Mouse (Mus musculus) right cerebral cortex, postnatal 36 days (tissue): ENCODE data around the gene Capn12.
"Not testable (repeated sequence)": the region's sequence is repeated elsewhere in the genome, so short reads cannot be mapped to it uniquely, and the experiment has no call there.

Experiments used
- DNase-seq, 2 experiments: peaks; one replicate each; pipeline ENCODE4 v3.0.0; 2022; ENCODE audit warnings: low spot score in 2 of 2, mixed read lengths in 1 of 2

Capn12 gene

GRCm38 (mm10) chr7:28881199-28881598 lies at the start of gene Capn12:
Gene Capn12 (plus strand): TSS chr7:28881422.
- no peak for DNase-seq

DNA sequence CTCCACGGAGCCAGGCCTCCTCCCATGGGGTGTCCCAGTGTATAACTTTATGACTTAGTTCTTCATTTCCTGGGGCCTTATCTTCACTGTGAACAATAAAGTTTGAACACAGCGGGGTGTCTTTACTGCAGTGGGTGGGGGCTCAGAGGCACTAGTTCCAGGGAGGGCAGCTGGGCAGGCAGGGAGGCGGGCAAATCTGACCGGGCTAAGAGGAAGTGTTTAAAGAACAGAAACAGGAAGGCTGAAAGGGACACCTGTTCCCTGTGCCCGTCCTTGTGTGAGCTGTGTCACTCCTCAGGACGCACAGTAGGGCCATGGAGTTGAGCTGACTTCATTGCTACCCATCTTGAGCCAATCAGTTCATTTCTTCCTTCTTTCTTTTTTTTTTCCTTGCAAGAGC lies 49.1 kb upstream of the Capn12 start:
- no peak for DNase-seq

- DNase-seq, result no peak
Observed at GRCm38 (mm10) chr7:28833723-28834347, 47.4 kb upstream of the Capn12 start, which contains the start of gene Lgals4. Gene Lgals4 (plus strand): TSS chr7:28833854.

GRCm38 (mm10) chr7:28836936-28837335 lies 44.3 kb upstream of the Capn12 start:
- DNase-seq, result no peak

DNA sequence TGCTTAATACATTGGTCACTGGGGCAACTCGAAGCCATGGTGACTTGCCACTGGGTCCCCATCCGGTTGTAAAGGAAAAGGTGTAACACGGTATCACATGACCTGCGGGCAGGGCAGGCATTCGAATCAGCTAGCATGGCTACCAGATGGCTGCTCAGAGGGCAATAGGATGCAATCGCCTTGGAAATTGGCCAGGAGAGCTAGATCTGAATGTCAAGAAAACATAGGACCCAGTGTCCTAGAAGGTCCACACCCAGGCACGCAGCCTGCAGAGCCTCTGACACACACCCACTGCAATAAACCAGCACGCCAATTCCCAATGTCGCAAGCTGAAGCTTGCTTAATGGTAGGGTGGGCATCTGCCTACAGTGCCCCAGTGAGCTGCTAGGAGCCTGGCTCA lies 42.9 kb upstream of the Capn12 start:
- DNase-seq, result no peak

DNA sequence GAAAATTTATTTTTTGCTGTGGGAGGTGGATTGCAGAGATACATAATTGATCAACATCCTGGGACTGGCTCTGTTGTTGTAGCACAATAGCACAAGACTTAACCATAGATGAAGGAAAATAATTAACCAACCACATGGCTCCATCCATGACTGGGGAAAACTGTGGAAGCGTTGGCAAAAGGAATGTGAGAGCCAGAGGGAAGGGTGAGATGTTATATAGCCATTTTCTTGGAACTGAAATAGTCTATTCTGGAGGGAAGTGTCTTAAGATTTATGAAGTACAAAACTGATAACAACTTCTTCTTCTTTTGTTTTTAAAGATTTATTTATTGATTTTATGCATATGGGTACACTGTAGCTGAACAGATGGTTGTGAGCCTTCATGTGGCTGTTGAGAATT lies 33.9 kb upstream of the Capn12 start:
- DNase-seq, result no peak

GRCm38 (mm10) chr7:28849700-28850236 lies 31.5 kb upstream of the Capn12 start:
- DNase-seq, result no peak

DNA sequence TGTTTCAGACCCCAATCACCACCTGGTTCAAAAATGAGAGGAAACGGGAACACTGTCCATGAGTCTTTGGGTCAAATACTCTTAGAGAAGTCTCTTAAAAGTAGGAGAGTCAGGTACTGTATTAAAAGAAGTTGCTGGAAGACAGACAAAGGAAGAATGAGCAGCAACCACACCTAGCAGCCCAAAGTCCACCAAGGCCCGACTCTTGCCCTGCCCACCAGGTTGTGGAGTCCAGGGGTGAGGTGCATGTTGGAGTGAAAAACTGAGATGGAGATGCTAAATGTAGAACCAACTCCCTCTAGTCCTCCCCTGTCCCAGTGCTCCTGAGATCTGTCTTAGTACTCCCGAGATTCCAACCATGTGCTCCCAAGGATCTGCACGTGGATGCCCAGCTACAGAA lies 30.6 kb upstream of the Capn12 start:
- no peak for DNase-seq

- DNase-seq, result no peak
Observed at GRCm38 (mm10) chr7:28859953-28860352, 21.3 kb upstream of the Capn12 start.

DNA sequence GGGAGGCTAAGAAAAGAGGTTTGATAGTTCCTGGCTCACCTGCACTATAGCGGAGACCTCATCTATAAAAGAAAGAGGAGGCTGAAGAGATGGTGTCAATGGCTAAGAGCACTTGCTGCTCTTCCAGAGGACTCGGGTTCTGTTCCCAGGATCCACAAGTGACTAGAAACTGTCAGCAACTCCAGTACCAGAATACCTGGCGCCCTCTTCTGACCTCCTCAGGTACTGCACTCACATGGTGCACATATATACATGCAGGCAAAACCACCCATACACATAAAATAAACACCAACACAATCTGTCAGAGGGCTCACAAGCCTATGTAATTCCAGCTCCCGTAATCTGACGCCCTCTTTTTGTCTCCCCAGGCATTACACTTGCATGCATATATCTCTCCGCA lies 20.3 kb upstream of the Capn12 start:
- DNase-seq, result no peak

GRCm38 (mm10) chr7:28862817-28863499 lies 18.3 kb upstream of the Capn12 start:
- DNase-seq, result peak; percentile 56 to 70

- DNase-seq, result no peak
Observed at GRCm38 (mm10) chr7:28863540-28863939, 17.7 kb upstream of the Capn12 start, which contains the start of gene Lgals7. Gene Lgals7 (plus strand): TSS chr7:28863853.

DNA sequence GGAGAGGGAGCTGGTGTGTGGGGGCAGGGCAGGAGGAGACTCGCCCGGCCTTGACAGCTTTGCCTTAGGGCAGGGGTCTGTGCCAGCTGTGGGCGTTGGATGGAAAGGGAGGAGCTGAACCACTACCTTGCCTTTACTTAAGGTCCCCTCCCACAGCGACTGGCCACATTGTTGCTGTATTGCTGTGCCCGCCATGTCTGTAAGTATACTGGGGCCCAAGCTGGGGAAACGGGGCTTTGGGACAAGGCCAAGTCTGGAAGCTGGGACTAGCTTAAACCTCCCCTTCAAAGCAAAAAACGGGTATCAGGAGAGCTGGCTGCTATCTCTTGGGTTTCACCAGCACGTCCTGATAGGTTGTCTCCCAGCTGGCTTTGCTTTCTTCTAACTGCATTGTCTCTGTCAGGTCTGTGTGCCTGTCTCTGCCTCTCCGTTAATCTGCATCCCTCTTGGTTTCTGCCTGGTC lies 16.9 kb upstream of the Capn12 start:
- DNase-seq, result no peak

DNA sequence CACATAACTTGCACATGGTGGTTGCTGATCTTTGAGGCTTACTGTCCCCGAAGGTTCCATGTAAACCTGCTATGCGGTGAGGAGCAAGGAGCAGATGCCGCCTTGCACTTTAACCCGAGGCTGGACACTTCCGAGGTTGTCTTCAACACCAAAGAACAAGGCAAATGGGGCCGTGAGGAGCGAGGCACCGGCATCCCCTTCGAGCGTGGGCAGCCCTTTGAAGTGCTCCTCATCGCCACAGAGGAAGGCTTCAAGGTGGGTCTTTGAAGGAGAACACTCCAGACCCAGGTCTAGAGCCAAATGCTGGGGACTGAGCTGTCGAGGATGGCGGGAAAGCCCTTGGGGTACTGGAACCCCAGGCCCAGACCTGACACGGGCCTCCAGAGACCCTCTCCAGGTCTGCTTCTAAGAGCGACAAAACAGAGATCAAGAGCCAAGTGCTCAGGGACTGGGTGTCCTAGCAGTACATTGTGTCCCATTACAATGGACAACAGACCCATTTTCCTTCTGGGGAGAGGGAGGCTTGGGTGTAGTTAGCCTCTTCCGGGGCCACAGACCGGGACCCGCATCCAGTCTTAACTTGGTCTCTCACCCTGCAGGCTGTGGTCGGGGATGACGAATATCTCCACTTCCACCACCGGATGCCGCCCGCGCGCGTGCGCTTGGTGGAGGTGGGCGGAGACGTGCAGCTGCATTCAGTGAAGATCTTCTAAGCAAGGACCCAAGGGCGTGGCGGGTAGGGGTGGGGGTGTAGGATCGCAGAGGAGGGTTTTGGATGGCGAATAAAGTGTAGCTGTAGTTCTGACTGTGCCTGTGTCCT lies 15.5 kb upstream of the Capn12 start:
- DNase-seq, result peak; percentile 86 to 87

DNA sequence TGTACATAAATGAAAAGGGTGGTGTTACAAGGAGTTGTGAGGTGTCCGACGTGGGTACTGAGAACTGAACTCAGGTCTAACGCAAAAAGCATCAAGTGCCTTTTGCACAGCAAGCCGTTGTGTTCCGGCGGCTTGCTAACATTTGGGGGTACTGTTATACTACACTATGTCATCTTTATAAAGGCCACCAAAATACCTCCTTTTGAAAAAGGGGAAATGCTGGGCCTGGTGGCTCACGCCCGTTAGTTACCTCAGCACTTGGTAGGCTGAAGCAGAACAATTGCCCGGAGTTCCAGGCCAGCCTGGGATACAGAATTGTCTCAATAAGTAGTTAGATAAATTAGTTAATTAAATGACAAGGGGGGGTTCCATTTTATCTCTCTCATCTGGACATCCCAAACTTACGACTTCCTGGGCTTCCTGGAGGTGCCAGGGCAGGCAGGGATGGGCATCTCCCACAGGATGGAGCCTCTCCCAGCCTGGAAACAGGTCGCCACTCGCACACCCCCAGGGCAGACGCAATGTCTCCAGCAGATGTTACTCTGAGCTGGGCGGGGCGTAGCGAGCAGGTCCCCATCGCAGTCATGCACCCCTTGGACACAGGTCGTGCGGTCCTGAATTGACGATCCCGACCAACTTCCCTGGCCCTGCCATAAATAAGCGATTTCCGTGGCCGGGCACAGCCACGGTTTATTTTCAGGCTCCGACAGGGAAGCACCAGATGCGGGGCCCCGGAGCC lies 14.3 kb upstream of the Capn12 start:
- no peak for DNase-seq

- not testable (repeated sequence) for DNase-seq
Observed at GRCm38 (mm10) chr7:28867508-28868340, 13.5 kb upstream of the Capn12 start.

- DNase-seq, result no peak
Observed at GRCm38 (mm10) chr7:28870901-28871664, 10.1 kb upstream of the Capn12 start.

GRCm38 (mm10) chr7:28874565-28874964 lies 6.7 kb upstream of the Capn12 start:
- DNase-seq, result no peak

DNA sequence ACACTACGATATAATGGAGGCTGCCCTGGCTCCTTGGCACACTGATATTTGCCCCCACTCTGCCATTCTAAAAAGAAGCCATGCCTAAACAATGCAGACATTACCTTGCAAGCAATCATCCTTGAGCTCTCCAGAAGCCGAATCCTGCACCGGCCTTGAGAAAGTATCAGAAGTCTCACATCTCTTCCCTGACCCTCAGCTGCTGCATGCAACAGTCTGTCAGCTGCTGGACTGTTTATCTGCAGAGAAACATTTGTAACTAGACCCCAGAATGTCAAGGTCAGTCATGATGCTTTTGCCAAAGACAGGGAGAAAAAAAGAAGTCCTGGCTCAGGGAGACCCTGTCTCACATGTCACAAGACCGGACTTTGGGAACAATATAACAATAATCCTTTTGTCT lies 5.1 kb upstream of the Capn12 start:
- no peak for DNase-seq

DNA sequence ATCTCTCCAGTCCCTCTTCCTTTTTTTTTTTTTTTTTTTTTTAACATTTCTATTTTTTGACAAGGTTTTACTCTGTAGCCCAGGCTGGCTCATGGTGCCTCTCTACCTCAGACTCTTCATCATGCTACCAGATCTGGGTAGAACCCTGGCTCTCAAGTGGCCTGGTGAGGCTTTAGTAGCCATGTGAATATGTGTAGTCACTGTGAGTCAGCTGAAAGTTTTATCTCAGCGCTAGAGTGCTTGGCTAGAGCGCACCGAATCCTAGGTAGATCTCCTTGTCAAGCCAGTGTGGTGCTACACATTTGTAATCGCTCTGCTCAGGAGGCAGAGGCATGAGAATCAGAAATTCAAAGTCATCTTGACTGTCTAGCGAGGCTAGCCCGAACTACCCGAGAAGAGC lies 4.1 kb upstream of the Capn12 start:
- no peak for DNase-seq
